Mouse (Mus musculus): ENCODE data around the gene Runx2.

DNA sequence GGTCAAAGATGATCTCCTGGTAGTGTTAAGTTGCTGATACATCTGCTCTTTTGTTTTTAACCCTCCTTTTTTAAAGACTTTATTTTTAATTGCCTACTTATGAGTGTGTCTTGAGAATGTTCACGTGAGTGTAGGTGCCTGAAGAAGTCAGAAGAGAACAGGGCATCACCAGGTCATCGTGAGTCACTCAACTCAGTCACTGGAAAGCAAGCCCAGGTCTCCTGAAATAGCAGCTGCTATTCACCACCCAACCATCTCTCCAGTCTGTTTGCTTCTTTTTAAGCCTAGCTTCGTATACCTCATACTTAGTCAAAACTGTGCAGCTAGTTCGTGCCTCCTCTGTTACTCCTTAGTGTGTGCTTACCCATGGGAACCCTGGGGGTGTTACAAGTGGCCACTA lies 259.7 kb downstream of the Runx2 start:
- no peak for TF ChIP-seq POLR2A (IDR thresholded peaks at IDR 0.05; ENCODE audit: low read depth, low read length)
- no peak for TF ChIP-seq CTCF (conservative IDR thresholded peaks at IDR 0.05; ENCODE audit: insufficient read depth, insufficient read length, low read depth, low read length)
